Mouse (Mus musculus): ENCODE results near the gene Ubn1.

DNA sequence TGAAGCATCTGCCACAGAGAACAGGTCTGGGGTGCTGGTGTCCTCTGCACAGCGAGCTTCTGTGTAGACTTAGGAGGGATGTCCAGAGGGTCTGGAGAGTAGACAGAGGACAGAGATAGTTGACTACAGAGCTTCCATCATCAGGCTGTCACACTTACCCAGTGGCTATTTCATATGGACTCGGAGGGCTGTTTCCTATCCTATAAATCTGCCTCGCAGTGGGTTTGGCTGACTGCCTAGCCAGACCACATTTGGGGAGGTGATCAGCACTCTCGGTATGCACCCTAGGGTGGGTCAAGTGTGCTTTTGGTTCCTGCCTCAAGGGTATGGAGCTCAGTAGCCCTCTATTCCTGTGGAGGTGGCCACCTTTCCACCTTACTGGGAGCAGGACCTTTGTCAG, 35.3 kb downstream of the Ubn1 start:
- TF ChIP-seq CTCF (IDR thresholded peaks at IDR 0.05) (no peak), EP300 (IDR thresholded peaks at IDR 0.05) (no peak)

All from lung, postnatal 0 days (tissue).